Mouse (Mus musculus): ENCODE data around the gene Sh3rf3. TPM values are rescaled to one million over a fixed set of nuclear protein-coding genes. Genes with fewer than 3 reads are reported as not detected.

Sh3rf3 gene
- polyA plus RNA-seq, 1 experiment from 2014 or later: 4.7 TPM

- H3K9me3 ChIP-seq (ENCODE audit: control insufficient read depth, low read length): no peaks in the 10 kb centered on the region
- no peaks in the 10 kb centered on the region for H3K4me1 ChIP-seq (ENCODE audit: control insufficient read depth, insufficient read depth, low read length)
- no peak overlapping the region for H3K4me3 ChIP-seq (ENCODE audit: low read depth, low read length)
- H3K9ac ChIP-seq (replicated peaks; ENCODE audit: low read depth, low read length): no peak overlapping the region
- no peaks in the 10 kb centered on the region for H3K36me3 ChIP-seq (ENCODE audit: control insufficient read depth, insufficient read depth, low read length)
- no peak overlapping the region for H3K27ac ChIP-seq (ENCODE audit: low read depth, low read length)
- no peaks in the 10 kb centered on the region for H3K27me3 ChIP-seq (ENCODE audit: control insufficient read depth, insufficient read depth, low read length)
- ATAC-seq (ENCODE audit: low read depth): no peak
- 61% methylated on average over 3 of the region's 3 CpGs for WGBS
- no peak overlapping the region for H3K4me2 ChIP-seq (ENCODE audit: low read depth, low read length)
These were observed 206.3 kb downstream of the Sh3rf3 start for GRCm38 (mm10) chr10:59019302-59019973.

- no peaks in the 10 kb centered on the region for H3K36me3 ChIP-seq (ENCODE audit: control insufficient read depth, insufficient read depth, low read length)
- no peak overlapping the region for H3K27ac ChIP-seq (ENCODE audit: low read depth, low read length)
- H3K4me2 ChIP-seq (ENCODE audit: low read depth, low read length): no peak overlapping the region
- no peak overlapping the region for H3K9ac ChIP-seq (replicated peaks; ENCODE audit: low read depth, low read length)
- 90% methylated on average over 4 of the region's 4 CpGs for WGBS
- no peak for ATAC-seq (ENCODE audit: low read depth)
- no peaks in the 10 kb centered on the region for H3K4me1 ChIP-seq (ENCODE audit: control insufficient read depth, insufficient read depth, low read length)
- no peak overlapping the region for H3K4me3 ChIP-seq (ENCODE audit: low read depth, low read length)
- H3K9me3 ChIP-seq (ENCODE audit: control insufficient read depth, low read length): no peaks in the 10 kb centered on the region
- H3K27me3 ChIP-seq (ENCODE audit: control insufficient read depth, insufficient read depth, low read length): no peaks in the 10 kb centered on the region
These were observed 237.3 kb downstream of the Sh3rf3 start for GRCm38 (mm10) chr10:59050434-59050833.

DNA sequence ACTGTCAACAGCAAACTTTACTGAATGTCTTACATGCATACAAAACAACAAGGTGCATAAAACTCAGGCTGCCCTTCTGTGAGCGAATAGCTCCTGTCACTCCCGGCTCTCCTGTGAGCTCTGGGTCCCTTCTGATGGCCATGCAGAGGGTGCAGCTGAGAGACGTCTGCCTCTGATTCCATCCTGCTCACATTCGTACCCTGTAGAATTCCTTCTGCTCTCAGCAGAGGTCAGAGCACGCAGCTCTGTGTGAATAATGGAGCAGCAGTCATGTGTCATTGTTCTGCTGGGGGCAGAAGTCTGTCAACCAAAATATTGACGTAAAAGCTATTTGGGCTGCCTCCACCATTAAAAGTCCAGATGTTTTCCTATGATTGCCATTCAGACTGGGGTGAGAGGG is 243.1 kb downstream of the Sh3rf3 start:
- no peak overlapping the region for H3K4me3 ChIP-seq (ENCODE audit: low read depth, low read length)
- H3K27me3 ChIP-seq (ENCODE audit: control insufficient read depth, insufficient read depth, low read length): no peaks in the 10 kb centered on the region
- ATAC-seq (ENCODE audit: low read depth): peak; percentile 60; the same call in 1 of the 2 replicates
- H3K9ac ChIP-seq (replicated peaks; ENCODE audit: low read depth, low read length): no peak overlapping the region
- 40% methylated on average over 6 of the region's 6 CpGs for WGBS
- no peak overlapping the region for H3K27ac ChIP-seq (ENCODE audit: low read depth, low read length)
- no peaks in the 10 kb centered on the region for H3K4me1 ChIP-seq (ENCODE audit: control insufficient read depth, insufficient read depth, low read length)
- H3K36me3 ChIP-seq (ENCODE audit: control insufficient read depth, insufficient read depth, low read length): no peaks in the 10 kb centered on the region
- no peaks in the 10 kb centered on the region for H3K9me3 ChIP-seq (ENCODE audit: control insufficient read depth, low read length)
- H3K4me2 ChIP-seq (ENCODE audit: low read depth, low read length): no peak overlapping the region

GRCm38 (mm10) chr10:59066804-59067203 is 253.6 kb downstream of the Sh3rf3 start:
- 58% methylated on average over 6 of the region's 6 CpGs for WGBS
- no peaks in the 10 kb centered on the region for H3K36me3 ChIP-seq (ENCODE audit: control insufficient read depth, insufficient read depth, low read length)
- no peak overlapping the region for H3K9ac ChIP-seq (replicated peaks; ENCODE audit: low read depth, low read length)
- H3K4me1 ChIP-seq (ENCODE audit: control insufficient read depth, insufficient read depth, low read length): no peaks in the 10 kb centered on the region
- H3K9me3 ChIP-seq (ENCODE audit: control insufficient read depth, low read length): no peaks in the 10 kb centered on the region
- ATAC-seq (ENCODE audit: low read depth): no peak
- H3K27me3 ChIP-seq (ENCODE audit: control insufficient read depth, insufficient read depth, low read length): no peaks in the 10 kb centered on the region
- no peak overlapping the region for H3K4me2 ChIP-seq (ENCODE audit: low read depth, low read length)
- H3K4me3 ChIP-seq (ENCODE audit: low read depth, low read length): no peak overlapping the region
- no peak overlapping the region for H3K27ac ChIP-seq (ENCODE audit: low read depth, low read length)

DNA sequence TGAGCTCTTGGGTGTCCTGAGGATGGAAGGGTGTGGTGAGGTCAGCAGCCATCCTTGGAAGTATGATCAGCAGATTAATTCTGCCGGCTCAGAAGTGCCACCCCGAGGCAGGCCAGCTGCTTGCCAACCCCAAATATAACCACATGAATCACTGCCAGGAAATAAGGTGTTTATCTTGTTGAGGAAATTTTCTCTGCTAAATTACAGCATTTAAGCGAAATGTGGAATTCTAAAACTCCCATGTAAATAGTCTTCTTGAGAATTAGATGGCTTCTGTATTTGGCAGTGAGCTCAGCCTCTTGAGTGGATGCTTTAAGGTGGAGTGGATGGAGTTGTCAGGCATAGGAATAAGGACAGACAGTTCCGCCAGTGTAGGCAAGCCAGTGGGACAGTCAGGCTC is 259.7 kb downstream of the Sh3rf3 start:
- Histone ChIP-seq H3K4me2 (ENCODE audit: low read depth, low read length) (no peak overlapping the region), H3K36me3 (ENCODE audit: control insufficient read depth, insufficient read depth, low read length) (no peaks in the 10 kb centered on the region), H3K27me3 (ENCODE audit: control insufficient read depth, insufficient read depth, low read length) (no peaks in the 10 kb centered on the region), H3K4me3 (ENCODE audit: low read depth, low read length) (no peak overlapping the region), H3K9ac (replicated peaks; ENCODE audit: low read depth, low read length) (no peak overlapping the region), H3K9me3 (ENCODE audit: control insufficient read depth, low read length) (no peaks in the 10 kb centered on the region), H3K4me1 (ENCODE audit: control insufficient read depth, insufficient read depth, low read length) (no peaks in the 10 kb centered on the region), H3K27ac (ENCODE audit: low read depth, low read length) (no peak overlapping the region)
- ATAC-seq (ENCODE audit: low read depth): no peak
- WGBS: 86% methylated on average over 4 of the region's 4 CpGs

DNA sequence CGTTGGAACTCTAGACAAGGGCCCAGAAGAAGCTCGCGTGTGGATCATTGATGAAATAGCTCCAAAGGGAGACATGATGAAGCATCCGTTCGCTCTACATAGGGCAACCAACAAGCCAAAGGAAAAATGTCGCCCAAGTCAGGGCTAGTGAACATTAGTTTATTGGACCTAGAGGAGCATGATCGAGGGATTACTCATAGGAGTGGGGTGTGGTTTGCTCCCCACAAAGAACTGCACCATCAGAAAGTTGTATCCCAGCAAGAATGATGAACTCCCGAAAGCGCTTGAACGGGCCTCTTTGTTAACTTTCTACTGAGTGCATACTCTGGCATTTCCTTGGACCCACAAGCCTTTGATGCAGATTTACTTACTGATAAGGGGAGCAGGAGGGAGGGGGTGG is 263.5 kb downstream of the Sh3rf3 start:
- no peak for ATAC-seq (ENCODE audit: low read depth)
- H3K36me3 ChIP-seq (ENCODE audit: control insufficient read depth, insufficient read depth, low read length): no peaks in the 10 kb centered on the region
- H3K9ac ChIP-seq (replicated peaks; ENCODE audit: low read depth, low read length): no peak overlapping the region
- no peak overlapping the region for H3K27ac ChIP-seq (ENCODE audit: low read depth, low read length)
- no peaks in the 10 kb centered on the region for H3K27me3 ChIP-seq (ENCODE audit: control insufficient read depth, insufficient read depth, low read length)
- H3K4me1 ChIP-seq (ENCODE audit: control insufficient read depth, insufficient read depth, low read length): no peaks in the 10 kb centered on the region
- H3K9me3 ChIP-seq (ENCODE audit: control insufficient read depth, low read length): no peaks in the 10 kb centered on the region
- H3K4me2 ChIP-seq (ENCODE audit: low read depth, low read length): no peak overlapping the region
- H3K4me3 ChIP-seq (ENCODE audit: low read depth, low read length): no peak overlapping the region
- 92% methylated on average over 10 of the region's 10 CpGs for WGBS

DNA sequence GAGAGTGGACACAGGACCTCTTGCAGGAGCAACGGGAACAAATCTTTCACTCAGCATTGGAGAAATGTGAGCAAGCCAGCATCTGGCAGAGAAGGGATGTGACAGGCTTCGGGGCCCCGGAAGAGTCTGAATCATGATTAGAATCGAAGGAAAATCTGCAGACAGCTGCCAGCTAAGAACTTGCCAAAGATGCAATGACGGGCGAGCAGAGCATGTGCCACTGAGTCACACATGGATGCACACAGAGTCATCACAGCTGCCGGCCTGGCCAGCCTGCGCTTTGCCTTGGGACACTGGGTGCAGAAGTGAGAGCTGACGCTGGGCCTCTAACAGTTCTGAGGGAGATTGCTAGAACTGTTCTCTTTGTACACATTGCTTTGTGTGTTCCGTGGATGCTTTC is 264.8 kb downstream of the Sh3rf3 start:
- H3K4me2 ChIP-seq (ENCODE audit: low read depth, low read length): no peak overlapping the region
- H3K27me3 ChIP-seq (ENCODE audit: control insufficient read depth, insufficient read depth, low read length): no peaks in the 10 kb centered on the region
- H3K9me3 ChIP-seq (ENCODE audit: control insufficient read depth, low read length): no peaks in the 10 kb centered on the region
- no peak overlapping the region for H3K9ac ChIP-seq (replicated peaks; ENCODE audit: low read depth, low read length)
- no peaks in the 10 kb centered on the region for H3K4me1 ChIP-seq (ENCODE audit: control insufficient read depth, insufficient read depth, low read length)
- no peaks in the 10 kb centered on the region for H3K36me3 ChIP-seq (ENCODE audit: control insufficient read depth, insufficient read depth, low read length)
- 59% methylated on average over 10 of the region's 10 CpGs for WGBS
- H3K27ac ChIP-seq (ENCODE audit: low read depth, low read length): no peak overlapping the region
- ATAC-seq (ENCODE audit: low read depth): peak; percentile 41; the same call in 1 of the 2 replicates
- H3K4me3 ChIP-seq (ENCODE audit: low read depth, low read length): no peak overlapping the region

GRCm38 (mm10) chr10:59085604-59086003 is 272.4 kb downstream of the Sh3rf3 start:
- WGBS: 91% methylated on average over 5 of the region's 5 CpGs
- Histone ChIP-seq H3K9me3 (ENCODE audit: control insufficient read depth, low read length) (no peaks in the 10 kb centered on the region), H3K27ac (ENCODE audit: low read depth, low read length) (no peak overlapping the region), H3K4me3 (ENCODE audit: low read depth, low read length) (no peak overlapping the region), H3K9ac (replicated peaks; ENCODE audit: low read depth, low read length) (no peak overlapping the region), H3K4me1 (ENCODE audit: control insufficient read depth, insufficient read depth, low read length) (peaks cover 13% of the 10 kb centered on the region), H3K36me3 (ENCODE audit: control insufficient read depth, insufficient read depth, low read length) (no peaks in the 10 kb centered on the region), H3K27me3 (ENCODE audit: control insufficient read depth, insufficient read depth, low read length) (no peaks in the 10 kb centered on the region), H3K4me2 (ENCODE audit: low read depth, low read length) (no peak overlapping the region)
- ATAC-seq (ENCODE audit: low read depth): no peak

DNA sequence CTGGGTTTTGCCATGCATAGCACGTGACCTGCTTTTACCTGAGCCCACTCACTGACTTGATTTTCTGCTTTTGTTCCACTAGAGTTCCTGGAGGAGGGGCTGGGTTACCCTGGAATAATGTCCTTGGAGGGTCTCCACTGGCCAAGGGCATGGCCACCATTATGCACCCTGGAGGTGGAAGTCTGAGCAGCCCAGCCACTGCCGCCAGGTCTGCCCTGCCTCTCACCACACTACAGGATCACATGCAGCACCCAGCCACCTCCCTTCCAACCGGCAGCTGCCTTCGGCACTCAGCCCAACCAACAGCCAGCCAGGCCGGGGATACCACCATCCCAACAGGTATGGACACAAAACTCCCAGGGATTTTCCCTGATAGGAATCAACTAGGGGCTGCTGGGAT is 273.4 kb downstream of the Sh3rf3 start:
- no peak overlapping the region for H3K9ac ChIP-seq (replicated peaks; ENCODE audit: low read depth, low read length)
- no peak for ATAC-seq (ENCODE audit: low read depth)
- H3K9me3 ChIP-seq (ENCODE audit: control insufficient read depth, low read length): no peaks in the 10 kb centered on the region
- no peak overlapping the region for H3K4me3 ChIP-seq (ENCODE audit: low read depth, low read length)
- H3K36me3 ChIP-seq (ENCODE audit: control insufficient read depth, insufficient read depth, low read length): no peaks in the 10 kb centered on the region
- WGBS: 91% methylated on average over 5 of the region's 5 CpGs
- no peak overlapping the region for H3K4me2 ChIP-seq (ENCODE audit: low read depth, low read length)
- no peak overlapping the region for H3K27ac ChIP-seq (ENCODE audit: low read depth, low read length)
- no peaks in the 10 kb centered on the region for H3K27me3 ChIP-seq (ENCODE audit: control insufficient read depth, insufficient read depth, low read length)
- peaks cover 22% of the 10 kb centered on the region for H3K4me1 ChIP-seq (ENCODE audit: control insufficient read depth, insufficient read depth, low read length)

All from neural tube, embryonic 14.5 days (tissue).